Mouse (Mus musculus) effector memory CD4-positive, alpha-beta T cell, adult 5 months (primary cell): ENCODE measurements around the gene Larp7. TPM values are rescaled to one million over a fixed set of nuclear protein-coding genes. Genes with fewer than 3 reads are reported as not detected.

Experiments
- polyA plus RNA-seq: library from polyadenylated mRNA; unstranded; fragments of 100-300 nt; shearing (Covaris generic); gene quantifications from one replicate; pipeline ENCODE4 v1.2.1, GENCODE M21; 2017

Gene Larp7
- 79.9 TPM for polyA plus RNA-seq

DNA sequence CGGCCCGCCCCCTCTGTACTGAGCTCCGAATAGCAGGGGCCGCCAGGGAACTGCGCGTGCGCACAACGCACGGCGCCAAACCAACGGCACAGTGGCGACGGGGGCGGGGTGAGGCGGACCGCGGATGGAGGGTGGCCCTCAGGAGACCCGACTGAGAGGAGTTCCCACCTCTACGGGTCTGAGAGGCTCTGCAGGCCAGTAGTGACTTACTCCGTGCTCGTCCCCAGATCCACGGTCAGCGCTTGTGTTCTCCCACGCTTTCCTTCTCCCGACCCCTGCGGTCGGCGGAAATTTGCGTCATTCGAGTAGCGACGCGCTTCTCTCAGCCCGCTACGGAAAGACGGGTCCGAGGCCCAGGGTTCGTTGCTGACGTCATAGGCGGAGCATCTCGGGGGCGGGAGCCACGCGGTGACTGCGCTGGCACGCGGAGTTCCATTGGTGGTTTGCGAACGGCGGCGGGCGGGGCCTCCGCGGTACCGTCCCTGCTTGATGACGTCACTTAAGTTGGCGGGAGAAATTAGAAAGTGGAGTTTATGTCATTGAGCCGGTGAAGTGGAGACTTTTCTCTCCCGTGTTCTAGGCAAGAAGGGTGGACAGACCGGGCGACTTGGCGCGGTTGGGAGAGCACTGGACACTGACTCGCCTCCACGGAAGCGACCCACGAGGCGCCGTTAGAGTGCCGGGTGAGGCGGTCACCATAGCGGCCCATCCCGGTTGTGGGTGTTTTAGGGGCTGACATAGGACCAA is at the start of gene Larp7, which contains the start of gene Zgrf1:
Gene Larp7 (minus strand): TSS at position 377 of the 747 bp plus-strand sequence.
Gene Zgrf1 (plus strand): TSS at position 517 of the 747 bp plus-strand sequence.

DNA sequence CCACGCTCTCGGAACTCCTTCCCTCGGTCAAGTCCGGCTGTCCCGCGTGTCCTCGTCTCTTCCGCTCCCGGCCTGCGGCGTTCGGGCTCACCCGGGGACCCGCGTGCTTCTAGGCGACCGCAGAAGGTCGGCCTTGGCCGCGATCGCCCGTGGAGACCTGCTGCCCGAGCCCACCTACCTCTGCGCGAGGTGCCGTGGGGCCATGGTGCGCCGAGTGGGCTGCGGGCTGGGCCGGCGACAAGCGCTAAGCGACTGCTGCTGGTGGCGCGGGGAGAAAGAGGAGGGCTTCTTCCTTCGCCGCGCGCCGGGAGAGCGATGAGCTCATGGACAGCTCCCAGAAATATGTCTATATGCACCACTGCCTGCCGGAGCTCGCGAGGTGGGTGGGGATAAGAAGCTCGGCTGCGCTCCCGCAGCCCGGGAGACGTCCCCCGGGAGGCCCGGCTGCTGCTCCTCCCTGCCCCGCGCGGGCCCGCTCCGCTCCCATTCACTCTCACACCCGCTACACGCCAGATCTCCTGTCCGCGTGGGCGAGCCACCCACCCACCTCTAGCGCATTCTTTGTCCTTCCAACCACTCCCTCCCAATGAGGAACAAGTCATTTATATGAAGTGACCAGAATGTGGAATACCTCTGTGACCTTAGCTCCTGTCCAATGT is 54.3 kb downstream of the Larp7 start, which contains the start of gene Ank2:
Gene Ank2 (minus strand): TSS at position 609 of the 659 bp plus-strand sequence.

Other genes starting within 250 kb of the Larp7 start
- 1.1 TPM for gene Ank2, start 54.0 kb downstream of the Larp7 start, polyA plus RNA-seq
- 5.7 TPM for gene Zgrf1, start 140 bp upstream of the Larp7 start, polyA plus RNA-seq
- gene Neurog2, start 79.8 kb upstream of the Larp7 start, polyA plus RNA-seq, result not detected
- not detected for gene Alpk1, start 227.2 kb upstream of the Larp7 start, polyA plus RNA-seq
- gene Tifa, start 236.5 kb upstream of the Larp7 start, polyA plus RNA-seq, result not detected